Mouse (Mus musculus): ENCODE results near the gene Qk. TPM values are rescaled to one million over a fixed set of nuclear protein-coding genes. Genes with fewer than 3 reads are reported as not detected.

Qk gene
- polyA plus RNA-seq (2017; shearing (Covaris generic)): 10 to 100 TPM; 52.7 to 70.3 TPM

DNA sequence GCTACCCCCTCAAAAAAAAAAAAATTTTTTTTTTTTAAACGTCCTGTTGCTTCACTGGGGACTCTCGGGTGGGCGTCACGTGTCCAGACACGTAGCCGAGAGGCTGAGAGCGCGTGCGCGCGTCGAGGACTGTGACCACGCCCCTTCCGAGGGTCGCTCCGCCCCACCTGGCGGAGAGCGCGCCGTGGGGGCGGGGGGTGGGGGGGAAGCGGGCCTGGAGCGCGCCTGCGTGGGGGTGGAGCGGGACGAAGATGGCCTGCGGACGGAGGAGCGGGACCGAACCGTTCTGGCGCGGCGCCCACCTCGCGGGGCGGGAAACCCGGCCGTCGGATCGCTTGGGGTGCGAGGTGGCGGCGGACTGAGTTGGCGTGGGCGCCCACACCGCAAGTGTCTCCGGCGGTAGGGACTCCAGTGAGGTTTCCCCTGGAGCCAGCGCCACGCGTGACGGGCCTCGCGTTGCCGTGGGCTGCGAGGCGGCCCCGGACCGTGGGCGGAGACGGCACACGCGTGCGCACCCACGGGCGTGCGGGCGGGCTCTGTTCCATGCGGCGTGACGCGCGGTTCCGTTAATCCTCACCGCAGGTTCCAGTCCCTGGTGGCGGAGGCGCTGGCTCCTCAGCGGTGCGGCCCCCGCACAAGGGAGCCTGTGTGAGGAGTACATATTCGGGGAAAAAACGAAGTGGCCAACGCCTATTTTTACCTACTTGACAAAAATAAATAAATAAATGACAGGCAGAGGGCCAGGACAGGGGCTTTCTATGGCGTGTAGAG lies at the start of gene Qk:
Gene Qk, minus strand, starts transcription at position 170 of the 771 bp plus-strand sequence.

Data from inflammation-experienced regulatory T-cells (primary cell).